8 mouse cellular contexts compared by ENCODE assay signal in genomic region chr2:3958065-3958641, GRCm38 (mm10). TPM values are rescaled to one million over a fixed set of nuclear protein-coding genes. Genes with fewer than 3 reads are reported as not detected.
A peak's percentile ranks its signal among the peaks of the same experiment; 100 is the strongest.
DNase-seq lines count a peak whose midpoint lies in the region.

No protein-coding gene starts in this region.

- H3K4me1 ChIP-seq in embryonic facial prominence, embryonic 10.5 days: peaks cover 9% of the 10 kb centered on the region

- no peaks in the 10 kb centered on the region for H3K36me3 ChIP-seq in embryonic facial prominence, embryonic 10.5 days (replicated peaks)

- 27% methylated on average over 12 of the region's 12 CpGs for WGBS in embryonic facial prominence, embryonic 10.5 days

- intact Hi-C loops in heart, postnatal 10 days (cut with DNase I): no loop called here

- H3K9me3 ChIP-seq in embryonic facial prominence, embryonic 10.5 days: peaks cover 4% of the 10 kb centered on the region; the same call in 1 of the 2 replicates

- H3K4me3 ChIP-seq in embryonic facial prominence, embryonic 10.5 days: peak overlapping the region; percentile 40; the same call in 1 of the 2 replicates

- no peak overlapping the region for H3K27ac ChIP-seq in embryonic facial prominence, embryonic 10.5 days (replicated peaks)

- H3K27me3 ChIP-seq in embryonic facial prominence, embryonic 10.5 days (replicated peaks; ENCODE audit: low read depth, poor library complexity, severe bottlenecking): no peaks in the 10 kb centered on the region

- DNase-seq in ovary, postnatal 14 days (ENCODE audit: low spot score): peak; percentile 5
- DNase-seq in ovary, adult 18-20 months (ENCODE audit: low spot score): no peak
- peak; percentile 71 for DNase-seq in embryonic facial prominence, embryonic 10.5 days (ENCODE audit: low spot score)
- peak; percentile 7 to 20 for DNase-seq in heart, postnatal 10 days
- peak; percentile 39 to 62 for DNase-seq in kidney, postnatal 4 days
- peak; percentile 12 for DNase-seq in lung, postnatal 36 days
- DNase-seq in telencephalon, adult 2 months (ENCODE audit: low read depth, low spot score): peak; percentile 82
- no peak for DNase-seq in gastrocnemius, postnatal 4 days (ENCODE audit: low spot score in 2 of 2)

RNA-seq across cellular contexts. Expression of gene Frmd4a, which starts 59.4 kb away (rescaled TPM):
- 42.5 and 48.8 TPM in 2 replicates for polyA plus RNA-seq in embryonic facial prominence, embryonic 10.5 days (2016; fragmentation: Nextera tagmentation; extraction: Ambion mirVana)
- total RNA-seq in heart, postnatal 10 days (2021): 10 to 100 TPM; 45.7 to 52.5 TPM
- 10 to 100 TPM; 32.9 to 38.0 TPM for total RNA-seq in gastrocnemius, postnatal 4 days (2021)

Comparison
In these comparisons a context has a peak if more than half of its experiments do, and no peak if none do; other contexts are left out.
1. DNase-seq: peak in ovary, postnatal 14 days (single experiment), embryonic facial prominence, embryonic 10.5 days (single experiment), heart, postnatal 10 days (2 of 2), kidney, postnatal 4 days (2 of 2), lung, postnatal 36 days (single experiment) and telencephalon, adult 2 months (single experiment); none in ovary, adult 18-20 months (single experiment) and gastrocnemius, postnatal 4 days (0 of 2).